Mouse (Mus musculus): ENCODE data around the gene 4930579F01Rik.

4930579F01Rik gene

DNA sequence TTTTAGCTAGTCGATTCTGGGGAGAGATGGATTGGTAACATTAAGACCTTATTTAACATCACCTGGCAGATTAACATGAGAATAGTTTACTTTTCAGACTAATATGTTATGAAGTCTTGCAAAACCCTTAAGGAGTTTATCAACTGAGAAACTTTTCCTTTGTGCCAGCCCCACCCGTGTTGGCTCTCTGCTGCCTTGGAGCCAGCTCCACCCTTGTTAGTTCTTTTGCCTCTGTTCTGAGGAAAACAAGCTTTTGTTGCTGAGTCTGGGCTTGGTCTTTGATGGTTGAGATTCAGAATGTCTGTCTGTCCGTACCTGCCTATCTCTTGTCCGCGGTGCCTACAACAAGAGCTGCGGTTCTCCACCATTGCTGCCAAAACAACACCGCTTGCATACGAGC is 22.5 kb upstream of the 4930579F01Rik start:
- no peak for DNase-seq (ENCODE audit: low read depth, low spot score)

DNA sequence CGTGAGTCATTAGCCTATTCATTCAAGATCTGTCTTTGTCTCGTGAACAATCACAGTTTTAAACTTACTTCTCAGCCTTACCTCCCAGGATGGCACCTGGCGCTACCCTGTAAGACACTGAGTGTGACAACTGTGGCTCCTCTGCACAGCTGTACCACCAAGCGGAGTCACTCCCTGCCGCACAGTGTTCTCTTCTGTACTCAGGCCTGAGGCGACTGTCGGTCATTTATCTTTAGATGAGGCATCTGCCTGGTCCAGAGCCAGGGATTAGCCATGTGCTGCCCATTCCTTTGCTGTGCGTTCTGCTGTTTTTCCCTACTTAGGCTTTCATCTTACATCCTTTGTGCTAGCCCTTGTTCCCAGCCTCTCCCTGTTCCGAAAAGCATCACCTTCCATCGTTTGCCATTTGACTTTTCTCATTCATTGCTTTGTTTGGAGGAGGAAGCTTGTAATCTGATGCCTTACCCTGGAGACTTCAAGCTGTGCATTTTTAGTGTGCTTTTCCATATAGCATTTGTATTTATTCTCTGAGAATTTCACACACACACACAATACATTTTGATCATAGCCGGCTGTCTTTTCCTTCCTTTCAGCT is 21.9 kb upstream of the 4930579F01Rik start:
- no peak for DNase-seq (ENCODE audit: low read depth, low spot score)

DNA sequence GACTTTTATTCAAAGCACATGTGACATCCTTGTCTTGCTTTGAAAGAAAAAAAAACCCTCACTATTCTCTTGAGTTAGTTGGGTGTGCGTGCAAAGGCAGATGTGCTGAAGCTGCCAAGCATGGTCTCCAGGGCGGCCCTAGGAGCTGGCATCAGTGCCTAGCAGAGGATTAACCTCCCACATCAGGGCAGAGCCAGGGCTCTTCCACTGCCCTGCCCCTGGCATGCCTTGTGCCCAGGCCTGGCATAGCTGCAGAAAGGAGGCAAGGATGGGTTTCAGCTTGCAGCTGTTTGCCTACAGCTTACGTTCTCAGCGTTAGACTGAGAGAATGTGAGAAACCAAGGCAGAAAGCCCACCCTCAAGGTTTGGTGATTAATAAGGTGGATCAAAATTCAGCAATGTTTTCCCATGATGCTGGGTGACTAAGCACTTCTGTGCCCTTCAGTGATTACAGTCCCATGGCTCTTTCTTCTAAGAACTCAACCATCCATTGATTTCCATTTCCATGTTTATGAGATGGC is 18.9 kb upstream of the 4930579F01Rik start:
- DNase-seq (ENCODE audit: low read depth, low spot score) = no peak

DNA sequence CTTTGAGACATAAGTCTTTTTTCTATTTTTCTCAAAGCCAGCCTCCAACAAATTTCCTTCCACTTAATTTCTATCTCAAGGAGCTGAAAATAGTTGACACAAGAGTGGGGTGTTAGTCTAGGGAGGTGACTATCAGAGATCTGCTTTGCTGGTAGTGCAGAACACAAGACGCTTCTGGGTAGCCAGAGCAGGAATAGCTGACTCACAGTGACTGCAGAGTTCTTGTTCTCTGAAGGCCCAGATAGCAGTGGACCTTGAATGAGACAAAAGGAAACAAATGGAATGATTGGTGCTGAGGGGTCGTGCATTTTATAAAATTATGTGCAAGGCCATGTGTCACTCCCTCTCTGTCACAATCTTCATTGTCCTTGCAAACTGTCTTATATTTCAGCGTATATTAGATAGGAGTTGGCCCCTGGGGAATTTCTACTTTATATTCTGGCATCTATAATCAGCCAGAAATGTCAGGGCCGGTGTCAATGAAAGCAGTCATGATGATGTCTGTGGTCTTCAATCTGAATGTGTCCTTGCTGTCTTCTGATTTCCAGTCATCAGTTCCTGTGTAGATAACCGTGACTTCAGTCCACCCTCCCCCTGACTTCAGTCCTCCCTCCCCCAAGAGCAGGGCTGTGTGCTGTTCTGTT is 16.9 kb upstream of the 4930579F01Rik start:
- no peak for DNase-seq (ENCODE audit: low read depth, low spot score)

- DNase-seq (ENCODE audit: low read depth, low spot score) = no peak
These were observed 15.2 kb upstream of the 4930579F01Rik start for GRCm38 (mm10) chr3:138208821-138209220.

DNA sequence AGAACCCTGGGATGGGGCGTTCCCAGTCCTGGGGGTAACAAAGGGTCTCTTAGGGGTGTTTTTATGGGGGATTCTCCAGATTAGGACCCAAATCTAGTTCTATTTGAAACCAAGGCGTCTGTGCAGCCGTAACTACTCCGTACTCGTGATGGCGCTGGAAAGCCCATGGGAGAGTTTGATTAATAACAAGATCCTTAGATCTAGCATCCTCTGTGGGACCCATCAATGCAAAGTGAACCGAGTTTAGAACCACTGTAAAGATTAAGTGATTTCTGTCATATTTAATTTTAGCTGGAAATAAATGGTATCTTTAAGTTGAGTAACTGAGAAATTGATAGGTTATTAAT is 5.1 kb upstream of the 4930579F01Rik start:
- no peak for DNase-seq (ENCODE audit: low read depth, low spot score)

DNA sequence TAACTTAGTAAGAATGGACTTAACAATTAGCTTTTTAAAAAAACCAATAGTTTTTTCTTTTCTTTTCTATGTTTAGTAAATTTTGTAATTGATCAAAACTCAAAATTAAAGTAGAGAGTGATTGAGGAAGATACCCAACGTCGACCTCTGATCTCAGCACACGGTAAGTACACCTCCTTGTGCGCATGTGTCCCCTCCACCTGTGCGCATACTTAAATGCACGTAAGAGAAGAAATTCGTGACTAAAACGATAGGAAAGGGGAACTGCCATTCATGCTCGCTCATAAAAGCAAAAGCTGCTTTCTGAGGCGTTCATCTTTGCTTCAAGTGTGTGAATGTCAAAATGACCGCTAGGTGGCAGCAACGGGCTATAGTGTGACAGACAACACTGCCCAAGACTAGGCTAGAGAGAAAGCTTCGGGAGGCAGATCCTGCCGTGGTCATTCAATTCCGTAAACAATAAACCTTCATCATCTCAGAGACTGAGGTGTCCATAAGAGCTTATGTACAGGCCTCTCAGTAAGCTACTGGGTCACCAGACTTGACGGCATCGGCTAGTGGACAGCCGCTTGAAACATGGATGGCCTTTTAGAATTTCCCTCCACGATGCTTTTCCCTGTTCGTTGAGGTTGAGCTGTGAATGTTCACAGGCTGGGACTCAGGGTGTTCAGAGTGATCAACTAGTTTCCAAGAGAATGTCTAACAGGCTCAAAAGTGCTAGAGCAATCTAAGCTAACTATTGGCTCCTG is 4.5 kb upstream of the 4930579F01Rik start:
- peak; percentile 71 for DNase-seq (ENCODE audit: low read depth, low spot score)

- no peak for DNase-seq (ENCODE audit: low read depth, low spot score)
These were observed 3.9 kb upstream of the 4930579F01Rik start for GRCm38 (mm10) chr3:138197556-138197955.

- no peak for DNase-seq (ENCODE audit: low read depth, low spot score)
These were observed 3.5 kb upstream of the 4930579F01Rik start for GRCm38 (mm10) chr3:138197093-138197492.

DNA sequence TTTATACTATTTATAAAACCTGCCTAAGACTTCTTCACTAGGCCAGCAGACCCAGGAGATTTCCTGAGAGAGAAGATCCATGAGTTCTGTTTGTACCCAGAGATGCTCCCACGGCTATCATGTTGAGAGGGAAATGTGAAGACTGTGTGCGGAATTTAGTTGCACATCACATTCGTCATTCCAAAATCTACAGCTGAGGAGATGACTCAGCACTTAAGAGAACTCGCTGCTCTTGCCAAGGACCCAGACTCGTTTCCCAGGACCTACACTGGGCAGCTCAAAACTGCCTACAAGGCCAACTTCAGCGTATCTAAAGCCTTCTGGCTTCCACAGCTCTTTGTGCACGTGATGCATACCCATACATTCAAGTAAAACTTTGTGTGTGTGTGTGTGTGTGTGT is 1.4 kb downstream of the 4930579F01Rik start:
- DNase-seq (ENCODE audit: low read depth, low spot score) = no peak

- no peak for DNase-seq (ENCODE audit: low read depth, low spot score)
These were observed 7.4 kb downstream of the 4930579F01Rik start for GRCm38 (mm10) chr3:138185995-138186930.

DNA sequence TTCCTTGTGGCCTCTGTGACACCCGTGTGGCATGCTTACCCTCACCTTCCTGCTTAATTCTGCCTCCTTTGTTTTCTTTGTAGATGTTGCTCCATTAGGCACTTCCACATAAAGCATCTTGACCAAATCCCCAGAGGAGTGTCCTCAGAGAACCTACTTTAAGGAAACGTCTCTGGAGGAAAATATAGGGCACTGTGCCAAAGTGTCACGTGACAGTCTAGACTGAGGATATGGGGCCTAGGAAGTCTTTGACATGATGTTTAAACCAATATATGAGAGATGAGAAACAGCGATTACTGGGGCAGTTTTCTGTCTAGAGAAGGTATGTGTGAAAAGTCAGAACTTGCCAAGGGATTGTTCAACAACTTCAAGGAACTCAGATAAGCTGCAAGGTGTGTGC is 8.3 kb downstream of the 4930579F01Rik start:
- no peak for DNase-seq (ENCODE audit: low read depth, low spot score)

DNA sequence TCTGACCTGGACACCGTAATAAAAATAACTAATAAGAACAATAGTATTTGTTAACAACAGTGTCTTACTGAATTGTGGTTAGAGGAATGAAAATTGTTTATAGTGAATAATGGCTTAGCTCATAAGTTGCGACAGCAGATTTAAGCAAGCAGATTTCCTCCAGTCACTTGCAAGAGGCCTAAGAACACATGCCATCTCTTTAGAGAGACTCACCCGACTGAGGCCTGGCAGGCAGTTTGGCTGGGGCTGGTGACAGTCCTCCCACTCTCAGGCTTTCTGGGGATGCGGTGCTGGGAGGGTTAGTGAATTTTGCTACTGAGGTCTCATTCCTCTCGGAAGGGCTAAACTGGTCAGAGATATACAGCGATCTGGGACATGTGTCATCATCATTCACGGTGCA is 10.3 kb downstream of the 4930579F01Rik start:
- no peak for DNase-seq (ENCODE audit: low read depth, low spot score)

- DNase-seq (ENCODE audit: low read depth, low spot score) = no peak
These were observed 11.6 kb downstream of the 4930579F01Rik start for GRCm38 (mm10) chr3:138182019-138182418.

- DNase-seq (ENCODE audit: low read depth, low spot score) = no peak
These were observed 18.1 kb downstream of the 4930579F01Rik start for GRCm38 (mm10) chr3:138175551-138175950.

DNA sequence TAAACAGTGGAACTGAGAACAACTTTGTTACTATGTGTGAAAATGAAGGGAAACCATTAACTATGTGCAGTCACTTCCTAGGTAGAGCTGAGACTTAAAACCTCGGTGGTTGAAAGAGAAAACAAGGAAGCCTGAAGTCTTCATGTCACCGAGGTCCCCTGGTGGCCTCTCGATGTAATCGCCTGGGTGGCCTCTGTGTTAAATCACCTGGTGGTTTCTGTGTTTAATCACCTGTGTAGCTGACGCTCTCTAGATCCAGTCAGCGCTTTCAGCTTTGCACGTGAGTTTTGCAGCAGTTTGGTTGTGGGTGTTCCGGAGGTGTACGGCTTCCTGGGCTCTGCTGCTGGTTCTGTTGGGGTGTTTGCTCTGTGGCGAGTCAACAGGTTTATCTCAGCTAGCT is 20.3 kb downstream of the 4930579F01Rik start:
- peak; percentile 20 for DNase-seq (ENCODE audit: low read depth, low spot score)

DNA sequence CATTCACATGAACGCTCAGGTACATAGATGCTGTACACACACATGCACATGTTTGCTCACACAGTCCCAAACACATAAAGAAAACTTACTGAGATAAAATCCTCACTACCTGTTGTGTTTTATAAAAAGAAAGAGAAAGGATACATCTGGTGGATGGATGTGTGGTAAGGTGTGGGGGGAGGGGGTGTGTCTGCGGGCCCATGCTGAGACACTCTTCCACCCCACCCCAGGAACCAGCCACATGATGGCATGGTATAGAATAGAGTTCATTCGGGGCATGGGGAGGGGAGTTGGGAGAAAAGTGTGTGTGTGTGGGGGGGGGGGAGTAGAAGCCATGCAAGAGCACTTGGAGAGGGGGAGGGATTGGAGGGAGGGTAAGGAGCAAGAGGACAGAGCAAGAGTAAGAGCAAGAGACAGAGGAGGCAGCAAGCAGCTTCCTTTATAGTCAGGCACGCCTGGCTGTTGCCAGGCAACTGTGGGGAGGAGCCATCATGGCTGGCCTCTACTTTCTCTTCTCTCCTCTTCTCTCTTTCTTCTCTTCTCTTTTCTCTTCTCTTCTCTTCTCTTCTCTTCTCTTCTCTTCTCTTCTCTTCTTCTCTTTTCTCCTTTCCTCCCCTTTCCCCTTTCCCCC is 31.0 kb downstream of the 4930579F01Rik start:
- DNase-seq (ENCODE audit: low read depth, low spot score) = peak; percentile 28

- DNase-seq (ENCODE audit: low read depth, low spot score) = no peak
These were observed 32.0 kb downstream of the 4930579F01Rik start for GRCm38 (mm10) chr3:138161623-138162022.

- no peak for DNase-seq (ENCODE audit: low read depth, low spot score)
These were observed 37.0 kb downstream of the 4930579F01Rik start for GRCm38 (mm10) chr3:138156651-138157050.

GRCm38 (mm10) chr3:138155062-138155461 is 38.6 kb downstream of the 4930579F01Rik start:
- DNase-seq (ENCODE audit: low read depth, low spot score) = no peak

GRCm38 (mm10) chr3:138148811-138149210 is 44.8 kb downstream of the 4930579F01Rik start:
- DNase-seq (ENCODE audit: low read depth, low spot score) = no peak
